Comparison of ENCODE assay signal across 30 mouse cellular contexts in genomic region chr16:94865101-94865500, GRCm38 (mm10).
DNase-seq lines count a peak whose midpoint lies in the region; ATAC-seq and TF ChIP-seq lines count a peak whose summit lies in the region.
"Had no signal": no experiment of that assay in that cellular context is flagged by ENCODE, and none has a peak within 500 bp of the region (broad histone marks: within the 10 kb centered on the region; RNA-seq: fewer than 3 reads in every experiment).

No protein-coding gene starts in this region.

- no peak overlapping the region for H3K4me2 ChIP-seq in midbrain, postnatal 0 days (ENCODE audit: low read depth, low read length, poor library complexity, severe bottlenecking)
- H3K4me2 ChIP-seq: intestine, embryonic 15.5 days; limb, embryonic 15.5 days; liver, embryonic 13.5 days; neural tube, embryonic 15.5 days had no signal

- no peaks in the 10 kb centered on the region for H3K36me3 ChIP-seq in midbrain, postnatal 0 days (ENCODE audit: insufficient read depth, low read length)
- H3K36me3 ChIP-seq in midbrain, embryonic 10.5 days, result no peaks in the 10 kb centered on the region
- H3K36me3 ChIP-seq: hindbrain, embryonic 10.5 days; intestine, embryonic 15.5 days; limb, embryonic 15.5 days; liver, embryonic 13.5 days; neural tube, embryonic 15.5 days had no signal

- H3K27me3 ChIP-seq in midbrain, postnatal 0 days (ENCODE audit: insufficient read depth, low read length), result no peaks in the 10 kb centered on the region
- H3K27me3 ChIP-seq in midbrain, embryonic 10.5 days (ENCODE audit: low read depth, poor library complexity, severe bottlenecking), result no peaks in the 10 kb centered on the region
- H3K27me3 ChIP-seq: intestine, embryonic 15.5 days; limb, embryonic 15.5 days; liver, embryonic 13.5 days; neural tube, embryonic 15.5 days had no signal

- no peak for ATAC-seq in midbrain, postnatal 0 days (ENCODE audit: low FRiP score)
- ATAC-seq: activated CD4-positive, CD25-positive, alpha-beta regulatory T cell, adult 4 months; forebrain, embryonic 16.5 days; hindbrain, embryonic 16.5 days; intestine, embryonic 15.5 days; lung, postnatal 0 days had no signal

- no peaks in the 10 kb centered on the region; the same call in 1 of the 2 replicates for H3K4me1 ChIP-seq in midbrain, postnatal 0 days (ENCODE audit: insufficient read depth, low read length)
- H3K4me1 ChIP-seq in midbrain, embryonic 10.5 days, result no peaks in the 10 kb centered on the region
- H3K4me1 ChIP-seq: hindbrain, embryonic 10.5 days; intestine, embryonic 15.5 days; liver, embryonic 13.5 days; megakaryocyte, embryonic 14.5 days had no signal

- 92% methylated on average over 7 of the region's 7 CpGs for WGBS in midbrain, postnatal 0 days
- 93% methylated on average over 7 of the region's 7 CpGs for WGBS in midbrain, embryonic 10.5 days

- H3K9me3 ChIP-seq in midbrain, postnatal 0 days (ENCODE audit: low read length), result no peaks in the 10 kb centered on the region
- no peaks in the 10 kb centered on the region for H3K9me3 ChIP-seq in midbrain, embryonic 10.5 days (replicated peaks)
- H3K9me3 ChIP-seq: intestine, embryonic 15.5 days; limb, embryonic 15.5 days; liver, embryonic 13.5 days; neural tube, embryonic 15.5 days had no signal

- DNase-seq in midbrain, postnatal 0 days (ENCODE audit: low spot score), result peak; percentile 49
- DNase-seq in midbrain, embryonic 10.5 days (ENCODE audit: low spot score), result no peak
- peak; percentile 59 for DNase-seq in cerebellum, adult 11-12 months
- peak; percentile 62 for DNase-seq in cerebellum, adult 9-11 months
- no peak for DNase-seq in adrenal gland, postnatal 10 days
- DNase-seq in urinary bladder, postnatal 14 days (ENCODE audit: low spot score), result no peak
- no peak for DNase-seq in thymus, postnatal 36 days
- DNase-seq: adrenal gland, postnatal 14 days; gastrocnemius, postnatal 14 days; heart, postnatal 14 days; kidney, adult 8-10 months; layer of hippocampus, adult 9-11 months; liver, embryonic 13.5 days; lung, adult 18-20 months; lung, postnatal 4 days; midbrain, embryonic 14.5 days; retina, postnatal 1 day; right cerebral cortex, postnatal 14 days; thymus, postnatal 25 days had no signal

- TF ChIP-seq CTCF in midbrain, postnatal 0 days (IDR thresholded peaks at IDR 0.05), result no peak

- no peak overlapping the region for H3K27ac ChIP-seq in midbrain, postnatal 0 days (ENCODE audit: low read depth, low read length)
- no peak overlapping the region for H3K27ac ChIP-seq in midbrain, embryonic 10.5 days (replicated peaks)
- H3K27ac ChIP-seq: hindbrain, embryonic 10.5 days; intestine, embryonic 15.5 days; kidney, postnatal 0 days; limb, embryonic 15.5 days; liver, embryonic 13.5 days; neural tube, embryonic 15.5 days had no signal

- no peak overlapping the region for H3K9ac ChIP-seq in midbrain, postnatal 0 days (replicated peaks; ENCODE audit: low read length, poor library complexity, severe bottlenecking)
- H3K9ac ChIP-seq: intestine, embryonic 15.5 days; limb, embryonic 15.5 days; liver, embryonic 13.5 days; neural tube, embryonic 15.5 days had no signal

- H3K4me3 ChIP-seq in midbrain, postnatal 0 days (ENCODE audit: low read depth, low read length), result no peak overlapping the region
- H3K4me3 ChIP-seq in midbrain, embryonic 10.5 days, result no peak overlapping the region
- H3K4me3 ChIP-seq: erythroblast, embryonic 14.5 days; hindbrain, embryonic 10.5 days; intestine, embryonic 15.5 days; limb, embryonic 15.5 days; liver, embryonic 13.5 days; megakaryocyte, embryonic 14.5 days; neural tube, embryonic 15.5 days had no signal

Comparison
In these comparisons a context has a peak if more than half of its experiments do, and no peak if none do; other contexts are left out.
1. DNase-seq: peak in midbrain, postnatal 0 days (single experiment), cerebellum, adult 11-12 months (single experiment) and cerebellum, adult 9-11 months (single experiment); none in midbrain, embryonic 10.5 days (single experiment), adrenal gland, postnatal 10 days (single experiment), urinary bladder, postnatal 14 days (single experiment) and thymus, postnatal 36 days (0 of 2).